Comparison of ENCODE assay signal across 9 mouse cellular contexts in genomic region chr17:70835071-70835790, GRCm38 (mm10). TPM values are rescaled to one million over a fixed set of nuclear protein-coding genes. Genes with fewer than 3 reads are reported as not detected.
DNase-seq lines count a peak whose midpoint lies in the region; ATAC-seq lines count a peak whose summit lies in the region.
"Had no signal": no experiment of that assay in that cellular context is flagged by ENCODE, and none has a peak within 500 bp of the region (broad histone marks: within the 10 kb centered on the region; RNA-seq: fewer than 3 reads in every experiment).

No protein-coding gene starts in this region.

- peak; percentile 50 for DNase-seq in embryo, embryonic 10 days (ENCODE audit: low spot score)
- DNase-seq in embryo, embryonic 9.5 days (ENCODE audit: extremely low spot score) = no peak
- DNase-seq in CD4-positive, CD25-positive, alpha-beta regulatory T cell, adult 2 months (ENCODE audit: low read depth, low spot score) = peak; percentile 47
- no peak for DNase-seq in cerebellum, adult 18-20 months
- no peak for DNase-seq in thymus, postnatal 4 days
- no peak for DNase-seq in yolk sac, embryonic 10.5 days (ENCODE audit: low spot score)
- DNase-seq: cerebellum, adult 8-10 months had no signal

- WGBS in forebrain, embryonic 15.5 days = 2% methylated on average over 10 of the region's 10 CpGs
- 8% methylated on average over 10 of the region's 10 CpGs for WGBS in liver, embryonic 12.5 days (ENCODE audit: insufficient replicate concordance)

- H3K27me3 ChIP-seq in forebrain, embryonic 15.5 days = peaks cover 4% of the 10 kb centered on the region; the same call in 1 of the 2 replicates
- peaks cover 41% of the 10 kb centered on the region for H3K27me3 ChIP-seq in liver, embryonic 12.5 days (replicated peaks)

- H3K4me3 ChIP-seq in forebrain, embryonic 15.5 days = peak overlapping the region; percentile 47
- H3K4me3 ChIP-seq in liver, embryonic 12.5 days = peak overlapping the region; percentile 40

- H3K36me3 ChIP-seq in forebrain, embryonic 15.5 days = no peaks in the 10 kb centered on the region
- no peaks in the 10 kb centered on the region for H3K36me3 ChIP-seq in liver, embryonic 12.5 days

- no peaks in the 10 kb centered on the region for H3K9me3 ChIP-seq in forebrain, embryonic 15.5 days
- H3K9me3 ChIP-seq in liver, embryonic 12.5 days (replicated peaks) = no peaks in the 10 kb centered on the region

- ATAC-seq in forebrain, embryonic 15.5 days (replicated peaks) = 0 out of 2 replicates have a peak, but pooled peaks have one; percentile 3
- no peak for ATAC-seq in liver, embryonic 12.5 days

- no peak overlapping the region for H3K27ac ChIP-seq in forebrain, embryonic 15.5 days (replicated peaks)
- no peak overlapping the region for H3K27ac ChIP-seq in liver, embryonic 12.5 days

- H3K4me2 ChIP-seq in forebrain, embryonic 15.5 days (replicated peaks) = peak overlapping the region; percentile 74
- H3K4me2 ChIP-seq in liver, embryonic 12.5 days = peak overlapping the region; percentile 62

- peak overlapping the region; percentile 34 for H3K9ac ChIP-seq in forebrain, embryonic 15.5 days (replicated peaks)
- H3K9ac ChIP-seq in liver, embryonic 12.5 days = no peak overlapping the region

- peaks cover 10% of the 10 kb centered on the region for H3K4me1 ChIP-seq in forebrain, embryonic 15.5 days
- 0 out of 2 replicates have a peak, but pooled peaks cover 11% of the 10 kb centered on the region for H3K4me1 ChIP-seq in liver, embryonic 12.5 days

RNA-seq across cellular contexts. Expression of gene Tgif1, which starts 18.1 kb away (rescaled TPM):
- 12.4 and 14.1 TPM in 2 replicates for polyA plus RNA-seq in forebrain, embryonic 15.5 days (2015; fragmentation: Nextera tagmentation; extraction: Ambion mirVana)
- polyA plus RNA-seq in liver, embryonic 12.5 days (2016; fragmentation: Nextera tagmentation; extraction: Ambion mirVana) = 13.3 and 13.8 TPM in 2 replicates

Comparison
In these comparisons a context has a peak if more than half of its experiments do, and no peak if none do; other contexts are left out.
1. DNase-seq: peak in embryo, embryonic 10 days (single experiment) and CD4-positive, CD25-positive, alpha-beta regulatory T cell, adult 2 months (single experiment); none in embryo, embryonic 9.5 days (single experiment), cerebellum, adult 18-20 months (0 of 2), thymus, postnatal 4 days (single experiment) and yolk sac, embryonic 10.5 days (single experiment).